Mouse (Mus musculus) kidney, adult 2 months (tissue): ENCODE results near the gene Prdm5. TPM values are rescaled to one million over a fixed set of nuclear protein-coding genes. Genes with fewer than 3 reads are reported as not detected.

Experiments used
- DNase-seq: peaks from one replicate; pipeline ENCODE4 v3.0.0; 2021
- H3K27ac ChIP-seq: fragments of 200-500 bp; 2 replicates; pipeline ENCODE4 v1.5.1; 2012; ENCODE audit warnings: low read depth, low read length, control low read depth, inconsistent platforms; ENCODE audit not compliant: insufficient read depth
- H3K27me3 ChIP-seq: fragments of 200-500 bp; replicated peaks from 2 replicates; pipeline ENCODE4 v1.6.1; 2012; ENCODE audit warnings: mild to moderate bottlenecking, moderate library complexity, low read length, inconsistent platforms; ENCODE audit not compliant: control insufficient read depth, insufficient read depth
- H3K36me3 ChIP-seq: fragments of 200-500 bp; 2 replicates; pipeline ENCODE4 v1.6.1; 2012; ENCODE audit warnings: mild to moderate bottlenecking, moderate library complexity, low read length, inconsistent platforms; ENCODE audit not compliant: control insufficient read depth, insufficient read depth
- H3K4me1 ChIP-seq: fragments of 200-500 bp; 2 replicates; pipeline ENCODE4 v1.6.1; 2011; ENCODE audit warnings: low read length; ENCODE audit not compliant: control insufficient read depth, insufficient read depth
- H3K4me3 ChIP-seq: fragments of 200-500 bp; 2 replicates; pipeline ENCODE4 v1.5.1; 2011; ENCODE audit warnings: mild to moderate bottlenecking, low read depth, low read length, control low read depth; ENCODE audit not compliant: insufficient read depth
- CTCF ChIP-seq: fragments of 200-500 bp; conservative IDR thresholded peaks from 2 replicates; pipeline ENCODE4 v1.5.1; 2011; ENCODE audit warnings: low read depth, mild to moderate bottlenecking, control low read depth, low read length, moderate library complexity, mixed read lengths; ENCODE audit not compliant: insufficient read depth, insufficient read length
- POLR2A ChIP-seq: fragments of 200-500 bp; IDR thresholded peaks from one replicate; pipeline ENCODE4 v1.6.1; 2011; ENCODE audit warnings: low read depth, low read length, control low read depth
- WGBS: fragments of 180-500 bp; shearing (Covaris S2); methylation state at CpG from one replicate; pipeline ENCODE4 v1.1.7; 2018; 5-methylcytosine and 5-hydroxymethylcytosine counted together
- polyA plus RNA-seq: library from polyadenylated mRNA; depleted of rRNA; stranded (reverse); fragments of >200 nt; gene quantifications from 2 replicates; pipeline ENCODE4 v1.2.3, GENCODE M21; 2012

Prdm5 gene
- polyA plus RNA-seq, 1 experiment = 3.3 TPM

DNA sequence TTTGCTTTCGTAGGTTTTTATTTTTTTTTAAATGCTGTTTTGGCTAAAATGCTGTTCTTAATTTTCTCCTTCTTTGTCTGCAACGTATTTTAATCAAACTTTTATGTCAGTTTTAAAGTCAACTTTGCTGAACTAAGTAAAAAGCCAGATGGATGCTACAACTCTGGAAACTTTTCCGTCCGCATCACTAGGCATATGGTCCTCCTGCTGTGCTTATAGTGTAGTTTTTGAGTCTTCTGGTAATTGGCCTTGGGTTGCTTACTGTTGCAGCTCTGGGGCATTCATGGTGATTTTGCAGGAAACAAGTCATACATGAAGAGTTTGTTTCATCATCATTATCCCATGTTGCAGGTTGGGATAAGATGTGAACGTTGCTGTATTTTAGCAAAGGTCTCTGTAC is 81.8 kb downstream of the Prdm5 start:
- H3K27me3 ChIP-seq = no peaks in the 10 kb centered on the region
- no peak overlapping the region for H3K27ac ChIP-seq
- no peaks in the 10 kb centered on the region for H3K4me1 ChIP-seq
- DNase-seq = no peak
- 94% methylated on average over 5 of the region's 5 CpGs for WGBS
- H3K36me3 ChIP-seq = no peaks in the 10 kb centered on the region
- H3K4me3 ChIP-seq = no peak overlapping the region
- TF ChIP-seq CTCF (no peak), POLR2A (no peak)

DNA sequence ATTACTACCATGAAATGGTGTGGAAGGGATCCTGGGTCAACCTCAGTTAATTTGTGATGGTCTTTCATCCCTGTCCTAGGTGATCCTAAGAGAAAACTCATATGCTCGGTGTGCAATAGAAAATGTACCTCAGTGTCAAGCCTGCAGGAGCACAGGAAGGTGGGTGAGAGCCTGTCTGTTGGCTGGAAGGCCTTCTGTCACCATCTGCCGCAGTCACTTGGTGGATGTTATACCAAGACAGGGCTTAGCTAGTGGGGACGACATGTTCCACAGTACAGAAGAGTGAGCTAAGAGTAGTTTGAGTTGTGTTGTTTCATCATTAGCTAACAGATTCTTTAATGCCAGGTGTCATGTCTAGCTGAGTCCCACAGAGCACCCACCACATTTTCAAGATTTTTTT is 84.0 kb downstream of the Prdm5 start:
- no peak overlapping the region for H3K4me3 ChIP-seq
- no peaks in the 10 kb centered on the region for H3K36me3 ChIP-seq
- H3K27me3 ChIP-seq = no peaks in the 10 kb centered on the region
- H3K27ac ChIP-seq = no peak overlapping the region
- WGBS = 90% methylated on average over 3 of the region's 3 CpGs
- no peak for DNase-seq
- TF ChIP-seq CTCF (no peak), POLR2A (no peak)
- H3K4me1 ChIP-seq = no peaks in the 10 kb centered on the region

DNA sequence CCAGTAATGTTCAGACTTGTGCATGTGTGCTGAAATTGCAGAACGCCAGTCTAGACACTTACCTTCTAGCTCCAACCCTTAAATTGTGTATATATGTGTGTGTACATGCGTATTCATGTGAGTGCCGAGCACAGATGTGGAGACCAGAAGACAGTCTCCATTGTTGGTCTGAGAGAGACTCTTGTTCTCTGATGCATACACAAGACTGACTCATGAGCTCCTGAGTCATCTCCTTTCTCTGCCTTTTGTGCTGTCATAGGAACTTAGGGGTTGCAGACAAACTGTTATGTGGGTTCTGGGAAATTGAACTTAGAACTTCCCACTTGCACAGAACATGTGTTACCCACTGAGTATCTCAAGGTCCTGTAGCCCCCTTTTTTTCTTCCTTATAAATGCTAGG is 85.4 kb downstream of the Prdm5 start:
- 97% methylated on average over 3 of the region's 3 CpGs for WGBS
- no peak overlapping the region for H3K4me3 ChIP-seq
- H3K4me1 ChIP-seq = no peaks in the 10 kb centered on the region
- H3K36me3 ChIP-seq = no peaks in the 10 kb centered on the region
- DNase-seq = no peak
- no peak overlapping the region for H3K27ac ChIP-seq
- TF ChIP-seq POLR2A (no peak), CTCF (no peak)
- H3K27me3 ChIP-seq = no peaks in the 10 kb centered on the region

DNA sequence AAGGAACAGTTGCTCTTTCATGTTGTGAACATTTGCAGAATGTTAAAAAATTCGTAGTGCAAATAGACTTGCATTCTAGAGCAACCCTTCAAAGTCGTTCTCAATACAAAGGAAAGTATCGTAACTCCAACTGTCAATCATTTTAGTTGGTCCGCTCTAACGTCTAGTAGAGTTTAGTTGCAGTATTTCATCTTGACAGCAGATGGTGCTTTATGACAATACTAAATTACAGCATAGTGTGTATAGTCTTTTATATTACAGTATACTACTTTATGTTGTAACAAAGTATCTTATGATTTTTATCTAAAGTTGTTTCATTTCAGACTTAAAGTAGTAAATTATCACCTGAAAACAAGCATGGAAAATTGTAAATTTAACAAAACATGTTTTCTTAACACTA is 86.1 kb downstream of the Prdm5 start:
- Histone ChIP-seq H3K36me3 (no peaks in the 10 kb centered on the region), H3K27ac (no peak overlapping the region), H3K27me3 (no peaks in the 10 kb centered on the region), H3K4me3 (no peak overlapping the region), H3K4me1 (no peaks in the 10 kb centered on the region)
- 82% methylated on average over 5 of the region's 5 CpGs for WGBS
- no peak for TF ChIP-seq POLR2A
- no peak for TF ChIP-seq CTCF
- DNase-seq = peak; percentile 9

DNA sequence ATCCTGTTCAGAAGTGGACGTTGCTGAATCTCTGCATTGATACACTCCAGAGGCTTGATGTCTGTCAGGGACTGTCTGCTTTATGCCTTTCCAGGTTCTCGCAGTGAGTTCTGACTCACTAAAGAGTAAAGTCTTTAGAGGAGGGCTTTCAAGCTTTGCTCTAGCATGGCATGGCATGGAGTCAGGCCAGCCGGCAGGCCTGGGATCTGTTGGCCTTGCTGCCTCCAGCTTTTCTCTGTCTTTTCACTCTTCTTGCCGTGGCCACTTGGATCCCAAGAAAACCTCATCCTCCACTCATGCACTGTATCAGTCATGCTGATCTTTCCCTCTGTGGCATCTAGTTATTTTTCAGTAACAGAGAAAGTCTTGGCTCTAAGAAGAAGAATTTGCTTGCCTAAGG is 87.1 kb downstream of the Prdm5 start:
- H3K27ac ChIP-seq = no peak overlapping the region
- WGBS = 88% methylated on average over 4 of the region's 4 CpGs
- no peaks in the 10 kb centered on the region for H3K4me1 ChIP-seq
- H3K36me3 ChIP-seq = peaks cover 1% of the 10 kb centered on the region; the same call in 1 of the 2 replicates
- no peaks in the 10 kb centered on the region for H3K27me3 ChIP-seq
- TF ChIP-seq POLR2A (no peak), CTCF (no peak)
- H3K4me3 ChIP-seq = no peak overlapping the region
- no peak for DNase-seq

DNA sequence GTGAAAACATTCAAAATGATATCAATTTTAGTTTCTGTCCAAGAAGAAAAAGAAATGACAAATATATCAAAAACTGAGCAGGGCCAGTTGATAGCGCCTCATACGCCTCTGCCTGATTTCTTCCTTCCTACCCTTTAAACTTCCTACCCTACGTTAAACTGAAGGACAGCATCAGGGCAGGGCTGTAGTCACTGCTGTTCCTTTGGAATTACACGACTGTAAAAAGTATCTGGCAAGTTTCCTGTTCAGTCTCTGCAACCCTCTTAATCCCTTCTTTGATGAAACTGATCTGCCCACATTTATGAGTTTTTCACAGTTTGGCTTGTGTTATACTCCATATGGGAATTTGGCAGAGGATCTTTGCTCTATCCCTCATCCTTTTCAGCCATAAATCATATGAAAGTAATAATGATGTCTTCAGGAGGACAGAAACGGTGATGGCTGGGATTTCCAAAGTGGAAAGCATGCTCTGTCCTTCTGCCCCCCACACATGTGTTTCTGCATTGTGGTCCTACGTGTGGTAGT is 93.0 kb downstream of the Prdm5 start:
- no peak overlapping the region for H3K27ac ChIP-seq
- H3K4me3 ChIP-seq = no peak overlapping the region
- H3K27me3 ChIP-seq = no peaks in the 10 kb centered on the region
- no peak for TF ChIP-seq CTCF
- no peak for TF ChIP-seq POLR2A
- H3K4me1 ChIP-seq = no peaks in the 10 kb centered on the region; the same call in 1 of the 2 replicates
- DNase-seq = no peak
- peaks cover 1% of the 10 kb centered on the region; the same call in 1 of the 2 replicates for H3K36me3 ChIP-seq
- 51% methylated on average over 6 of the region's 6 CpGs for WGBS

DNA sequence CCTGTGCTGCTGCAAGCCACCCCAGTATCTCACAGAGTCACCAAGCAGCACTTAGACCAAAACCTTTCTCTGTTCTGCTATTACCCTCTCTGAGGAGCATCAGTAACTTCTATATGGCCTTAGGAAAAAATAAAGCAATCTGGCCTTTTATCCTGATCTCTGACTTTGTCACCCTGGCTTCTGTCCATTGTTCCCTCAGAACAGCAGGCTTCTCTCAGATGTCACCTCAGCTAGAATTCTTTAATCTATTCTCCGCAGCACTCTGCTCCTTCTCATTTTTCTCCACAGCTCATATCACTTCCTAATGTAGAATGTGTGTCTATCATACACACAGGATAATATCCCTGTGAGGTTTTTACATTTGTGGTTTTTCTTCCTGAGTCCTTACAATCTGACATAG is 99.5 kb downstream of the Prdm5 start:
- WGBS = 79% methylated on average over 1 of the region's 1 CpGs

DNA sequence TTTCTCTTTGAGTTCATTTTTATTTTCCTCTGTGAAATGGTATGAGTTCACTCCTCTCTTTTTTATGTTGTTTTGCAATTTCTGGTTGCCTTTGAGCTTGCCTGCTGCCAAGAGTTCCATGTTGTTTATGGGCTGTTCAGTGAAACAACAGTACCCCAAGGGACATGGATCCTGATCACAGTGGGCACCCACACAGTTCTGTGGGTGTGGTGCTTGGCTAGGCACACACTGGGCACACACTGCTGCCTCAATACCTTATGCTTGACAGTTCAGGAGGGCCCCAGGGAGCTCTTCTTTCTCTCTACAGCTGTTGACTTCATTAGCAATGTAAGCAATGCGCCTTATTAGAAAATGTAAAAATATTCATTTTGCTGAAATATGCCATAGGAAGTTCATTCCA is 110.0 kb downstream of the Prdm5 start:
- DNase-seq = no peak
- WGBS = 96% methylated on average over 1 of the region's 1 CpGs

More for the DNA sequence above, 99.5 kb downstream of the Prdm5 start:
- DNase-seq = no peak
- TF ChIP-seq CTCF (no peak), POLR2A (no peak)
- Histone ChIP-seq H3K27me3 (no peaks in the 10 kb centered on the region), H3K4me1 (no peaks in the 10 kb centered on the region), H3K27ac (no peak overlapping the region), H3K36me3 (no peaks in the 10 kb centered on the region), H3K4me3 (no peak overlapping the region)

More for the DNA sequence above, 110.0 kb downstream of the Prdm5 start:
- Histone ChIP-seq H3K4me1 (no peaks in the 10 kb centered on the region), H3K36me3 (no peaks in the 10 kb centered on the region), H3K27ac (no peak overlapping the region), H3K4me3 (no peak overlapping the region), H3K27me3 (no peaks in the 10 kb centered on the region)
- TF ChIP-seq POLR2A (no peak), CTCF (no peak)
